Mouse (Mus musculus) intestine, embryonic 14.5 days (tissue): ENCODE results near the gene Glud1. TPM values are rescaled to one million over a fixed set of nuclear protein-coding genes. Genes with fewer than 3 reads are reported as not detected.

Experiments
- ATAC-seq: fragments of 200-750 bp; cut with Nextera tagmentation; replicated peaks from 2 replicates; pipeline ENCODE4 v1.8.0; 2017; ENCODE audit warnings: low read depth, moderate number of reproducible peaks, moderate TSS enrichment, moderate library complexity; ENCODE audit not compliant: low FRiP score, low TSS enrichment
- DNase-seq: peaks from one replicate; pipeline ENCODE4 v3.0.0-alpha.2; 2018; ENCODE audit warnings: low spot score
- H3K27ac ChIP-seq: fragments of 300-500 bp; sonication (generic); 2 replicates; pipeline ENCODE4 v1.5.1; 2014; ENCODE audit warnings: low read depth, mild to moderate bottlenecking, control low read depth
- H3K27me3 ChIP-seq: fragments of 300-500 bp; sonication (generic); replicated peaks from 2 replicates; pipeline ENCODE4 v1.6.1; 2014; ENCODE audit warnings: low read length, control low read depth; ENCODE audit not compliant: control insufficient read depth, insufficient read depth
- H3K36me3 ChIP-seq: fragments of 300-500 bp; sonication (generic); 2 replicates; pipeline ENCODE4 v1.6.1; 2014; ENCODE audit warnings: low read length, control low read depth; ENCODE audit not compliant: control insufficient read depth, insufficient read depth
- H3K4me1 ChIP-seq: fragments of 300-500 bp; sonication (generic); replicated peaks from 2 replicates; pipeline ENCODE4 v1.6.1; 2014; ENCODE audit warnings: low read length, control low read depth, mixed read lengths; ENCODE audit not compliant: control insufficient read depth, insufficient read depth
- H3K4me2 ChIP-seq: fragments of 300-500 bp; sonication (generic); 2 replicates; pipeline ENCODE4 v1.6.1; 2014; ENCODE audit warnings: low read length
- H3K4me3 ChIP-seq: fragments of 300-500 bp; sonication (generic); 2 replicates; pipeline ENCODE4 v1.5.1; 2014; ENCODE audit warnings: low read depth, low read length, control low read depth, mixed read lengths
- H3K9ac ChIP-seq: fragments of 300-500 bp; sonication (generic); 2 replicates; pipeline ENCODE4 v1.6.1; 2014; ENCODE audit warnings: mild to moderate bottlenecking, low read length
- H3K9me3 ChIP-seq: fragments of 300-500 bp; sonication (generic); 2 replicates; pipeline ENCODE4 v1.6.1; 2016; ENCODE audit warnings: low read length, control low read depth; ENCODE audit not compliant: control insufficient read depth
- WGBS: fragments of 180-500 bp; shearing (Covaris S2); extraction: QIAGEN DNeasy Blood & Tissue Kit; methylation state at CpG from one replicate; pipeline ENCODE4 v1.1.7; 2014; 5-methylcytosine and 5-hydroxymethylcytosine counted together
- polyA plus RNA-seq: library from polyadenylated mRNA; unstranded; fragments of >200 nt; fragmentation: Nextera tagmentation; extraction: Ambion mirVana; gene quantifications from 2 replicates; pipeline ENCODE4 v1.2.1, GENCODE M21; 2014

The Glud1 gene
- polyA plus RNA-seq, 1 experiment from 2014 or later = 104 TPM

DNA sequence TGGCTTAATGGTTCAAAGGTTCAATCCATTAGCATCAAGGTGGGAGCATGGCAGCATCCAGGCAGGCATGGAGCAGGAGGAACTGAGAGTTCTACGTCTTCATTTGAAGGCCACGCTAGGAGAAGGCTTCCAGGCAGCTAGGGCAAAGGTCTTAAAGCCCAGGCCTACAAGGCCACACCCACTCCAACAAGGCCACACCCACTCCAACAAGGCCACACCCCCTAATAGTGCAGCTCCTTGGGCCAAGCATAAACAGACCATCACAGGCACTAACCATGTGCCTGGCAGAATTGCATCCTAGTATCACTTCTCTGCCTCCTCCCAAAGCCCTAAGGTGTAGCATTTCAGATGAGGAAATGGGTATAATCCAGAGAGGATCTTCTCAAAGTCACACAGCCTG, 61.2 kb downstream of the Glud1 start:
- Histone ChIP-seq H3K4me1 (peaks cover 11% of the 10 kb centered on the region), H3K27me3 (no peaks in the 10 kb centered on the region), H3K27ac (no peak overlapping the region), H3K36me3 (no peaks in the 10 kb centered on the region), H3K4me2 (no peak overlapping the region), H3K4me3 (no peak overlapping the region), H3K9me3 (no peaks in the 10 kb centered on the region), H3K9ac (no peak overlapping the region)
- WGBS = 78% methylated on average over 2 of the region's 2 CpGs
- ATAC-seq (no peak), DNase-seq (no peak)

- no peak overlapping the region for H3K9ac ChIP-seq
- 87% methylated on average over 6 of the region's 6 CpGs for WGBS
- no peaks in the 10 kb centered on the region for H3K36me3 ChIP-seq
- ATAC-seq = no peak
- H3K9me3 ChIP-seq = no peaks in the 10 kb centered on the region
- H3K27me3 ChIP-seq = no peaks in the 10 kb centered on the region
- H3K4me1 ChIP-seq = peaks cover 11% of the 10 kb centered on the region
- DNase-seq = no peak
- no peak overlapping the region for H3K27ac ChIP-seq
- H3K4me3 ChIP-seq = no peak overlapping the region
- no peak overlapping the region for H3K4me2 ChIP-seq
Measured at GRCm38 (mm10) chr14:34372646-34373045, 62.1 kb downstream of the Glud1 start.

- H3K9ac ChIP-seq = no peak overlapping the region
- H3K27me3 ChIP-seq = no peaks in the 10 kb centered on the region
- WGBS = 83% methylated on average over 6 of the region's 6 CpGs
- no peaks in the 10 kb centered on the region for H3K36me3 ChIP-seq
- no peak for ATAC-seq
- no peak overlapping the region for H3K4me2 ChIP-seq
- no peak for DNase-seq
- H3K9me3 ChIP-seq = no peaks in the 10 kb centered on the region
- no peak overlapping the region for H3K4me3 ChIP-seq
- H3K4me1 ChIP-seq = peaks cover 16% of the 10 kb centered on the region
- H3K27ac ChIP-seq = no peak overlapping the region
Measured at GRCm38 (mm10) chr14:34373581-34373980, 63.1 kb downstream of the Glud1 start.

- H3K27ac ChIP-seq = no peak within 1 kb of the TSS
- no peak for ATAC-seq
- no peak within 1 kb of the TSS for H3K4me3 ChIP-seq
- 17% methylated on average over 10 of the region's 10 CpGs for WGBS
- H3K4me1 ChIP-seq = peaks cover 22% of the 10 kb centered on the region
- H3K36me3 ChIP-seq = no peaks in the 10 kb centered on the region
- H3K4me2 ChIP-seq = 0 out of 2 replicates have a peak within 1 kb of the TSS, but pooled peaks have one; percentile 4
- H3K9ac ChIP-seq = no peak within 1 kb of the TSS
- peak; percentile 59 for DNase-seq
- H3K9me3 ChIP-seq = no peaks in the 10 kb centered on the region
- H3K27me3 ChIP-seq = no peaks in the 10 kb centered on the region
Measured at GRCm38 (mm10) chr14:34374577-34374976, 64.0 kb downstream of the Glud1 start, which contains the start of gene Sncg. Sncg (minus strand) TSS chr14:34374789.

GRCm38 (mm10) chr14:34375415-34375904, 64.9 kb downstream of the Glud1 start, which contains the start of gene Mmrn2:
Mmrn2 (plus strand) TSS chr14:34375465.
- Histone ChIP-seq H3K27ac (no peak within 1 kb of the TSS), H3K4me1 (peaks cover 22% of the 10 kb centered on the region), H3K27me3 (no peaks in the 10 kb centered on the region), H3K4me3 (no peak within 1 kb of the TSS), H3K9me3 (no peaks in the 10 kb centered on the region), H3K4me2 (peak within 1 kb of the TSS; percentile 18; the same call in 1 of the 2 replicates), H3K36me3 (no peaks in the 10 kb centered on the region), H3K9ac (no peak within 1 kb of the TSS)
- ATAC-seq = no peak
- no peak for DNase-seq
- 79% methylated on average over 13 of the region's 13 CpGs for WGBS

GRCm38 (mm10) chr14:34375941-34376340, 65.4 kb downstream of the Glud1 start:
- no peaks in the 10 kb centered on the region for H3K36me3 ChIP-seq
- H3K4me2 ChIP-seq = peak overlapping the region; percentile 18; the same call in 1 of the 2 replicates
- no peak overlapping the region for H3K9ac ChIP-seq
- DNase-seq (no peak), ATAC-seq (no peak)
- no peak overlapping the region for H3K4me3 ChIP-seq
- H3K9me3 ChIP-seq = no peaks in the 10 kb centered on the region
- 90% methylated on average over 5 of the region's 5 CpGs for WGBS
- H3K27ac ChIP-seq = no peak overlapping the region
- H3K27me3 ChIP-seq = no peaks in the 10 kb centered on the region
- H3K4me1 ChIP-seq = peaks cover 22% of the 10 kb centered on the region

DNA sequence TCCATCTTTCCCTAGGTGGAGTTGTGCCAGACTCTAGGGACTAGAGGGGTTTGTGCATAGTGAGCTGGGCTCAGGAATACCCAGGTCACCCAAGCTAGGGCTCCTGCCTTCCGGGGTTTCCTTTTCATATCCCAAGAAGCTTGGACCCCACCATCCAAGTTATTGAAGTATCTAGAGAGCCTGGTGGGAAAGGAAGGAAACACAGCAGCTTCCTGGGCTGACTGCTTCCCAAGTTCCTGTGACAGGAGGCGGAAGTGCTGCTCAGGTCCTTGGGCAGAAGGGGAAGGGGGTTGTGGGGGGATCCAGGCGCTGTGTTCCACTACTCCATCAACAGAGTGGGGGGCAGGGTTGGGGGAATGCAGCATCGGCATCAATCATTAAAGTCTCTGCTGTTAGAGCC, 66.6 kb downstream of the Glud1 start:
- Histone ChIP-seq H3K4me1 (peaks cover 22% of the 10 kb centered on the region), H3K9me3 (no peaks in the 10 kb centered on the region), H3K27ac (no peak overlapping the region), H3K27me3 (no peaks in the 10 kb centered on the region), H3K4me2 (peak overlapping the region; percentile 18; the same call in 1 of the 2 replicates), H3K4me3 (no peak overlapping the region), H3K9ac (no peak overlapping the region), H3K36me3 (no peaks in the 10 kb centered on the region)
- 57% methylated on average over 4 of the region's 4 CpGs for WGBS
- no peak for ATAC-seq
- no peak for DNase-seq

- Histone ChIP-seq H3K9me3 (no peaks in the 10 kb centered on the region), H3K4me3 (no peak overlapping the region), H3K4me1 (peaks cover 22% of the 10 kb centered on the region), H3K27ac (peak overlapping the region; percentile 59), H3K27me3 (no peaks in the 10 kb centered on the region), H3K4me2 (peak overlapping the region; percentile 6; the same call in 1 of the 2 replicates), H3K36me3 (no peaks in the 10 kb centered on the region), H3K9ac (no peak overlapping the region)
- 29% methylated on average over 11 of the region's 11 CpGs for WGBS
- DNase-seq = no peak
- peak; percentile 29 for ATAC-seq
Measured at GRCm38 (mm10) chr14:34378560-34379331, 68.2 kb downstream of the Glud1 start.
